Mouse (Mus musculus) neural tube, embryonic 12.5 days (tissue): ENCODE measurements around the gene Olfr352. TPM values are rescaled to one million over a fixed set of nuclear protein-coding genes. Genes with fewer than 3 reads are reported as not detected.

ENCODE experiments used
- ATAC-seq: fragments of 200-750 bp; cut with Nextera tagmentation; 2 replicates; pipeline ENCODE4 v1.8.0; 2017; ENCODE audit warnings: low read depth, mild to moderate bottlenecking, moderate TSS enrichment, moderate library complexity; ENCODE audit not compliant: low FRiP score
- H3K27ac ChIP-seq: fragments of 300-500 bp; sonication (generic); 2 replicates; pipeline ENCODE4 v1.5.1; 2016
- H3K27me3 ChIP-seq: fragments of 300-500 bp; sonication (generic); replicated peaks from 2 replicates; pipeline ENCODE4 v1.6.1; 2016; ENCODE audit warnings: mild to moderate bottlenecking
- H3K36me3 ChIP-seq: fragments of 300-500 bp; sonication (generic); 2 replicates; pipeline ENCODE4 v1.6.1; 2016; ENCODE audit warnings: mild to moderate bottlenecking
- H3K4me1 ChIP-seq: fragments of 300-500 bp; sonication (generic); 2 replicates; pipeline ENCODE4 v1.6.1; 2016
- H3K4me2 ChIP-seq: fragments of 300-500 bp; sonication (generic); replicated peaks from 2 replicates; pipeline ENCODE4 v1.6.1; 2016; ENCODE audit warnings: mild to moderate bottlenecking
- H3K4me3 ChIP-seq: fragments of 300-500 bp; sonication (generic); 2 replicates; pipeline ENCODE4 v1.5.1; 2016
- H3K9ac ChIP-seq: fragments of 300-500 bp; sonication (generic); 2 replicates; pipeline ENCODE4 v1.6.1; 2016; ENCODE audit warnings: mild to moderate bottlenecking
- H3K9me3 ChIP-seq: fragments of 300-500 bp; sonication (generic); 2 replicates; pipeline ENCODE4 v1.6.1; 2016; ENCODE audit warnings: mild to moderate bottlenecking
- WGBS: fragments of 180-500 bp; shearing (Covaris S2); methylation state at CpG from one replicate; pipeline ENCODE4 v1.1.7; 2016; 5-methylcytosine and 5-hydroxymethylcytosine counted together
- polyA plus RNA-seq: library from polyadenylated mRNA; unstranded; fragments of >200 nt; fragmentation: Nextera tagmentation; extraction: Ambion mirVana; gene quantifications from 2 replicates; pipeline ENCODE4 v1.2.1, GENCODE M21; 2016

Gene Olfr352
- not detected in 2 replicates for polyA plus RNA-seq

- Histone ChIP-seq H3K4me3 (no peak within 1 kb of the TSS), H3K4me1 (no peaks in the 10 kb centered on the region), H3K4me2 (no peak within 1 kb of the TSS), H3K27me3 (no peaks in the 10 kb centered on the region), H3K9ac (no peak within 1 kb of the TSS), H3K27ac (no peak within 1 kb of the TSS), H3K9me3 (peaks cover 21% of the 10 kb centered on the region; the same call in 1 of the 2 replicates), H3K36me3 (no peaks in the 10 kb centered on the region)
- 78% methylated on average over 1 of the region's 1 CpGs for WGBS
- no peak for ATAC-seq
Measured at GRCm38 (mm10) chr2:36868160-36868559, at the start of gene Olfr352. Gene Olfr352 (plus strand): TSS chr2:36868460.

- no peak within 1 kb of the TSS for H3K9ac ChIP-seq
- H3K36me3 ChIP-seq = no peaks in the 10 kb centered on the region
- H3K4me1 ChIP-seq = no peaks in the 10 kb centered on the region
- 82% methylated on average over 1 of the region's 1 CpGs for WGBS
- no peak within 1 kb of the TSS for H3K4me3 ChIP-seq
- H3K27ac ChIP-seq = no peak within 1 kb of the TSS
- H3K27me3 ChIP-seq = no peaks in the 10 kb centered on the region
- H3K4me2 ChIP-seq = no peak within 1 kb of the TSS
- ATAC-seq = no peak
- peaks cover 15% of the 10 kb centered on the region for H3K9me3 ChIP-seq
Measured at GRCm38 (mm10) chr2:36846010-36846409, 22.2 kb upstream of the Olfr352 start, which contains the start of gene Olfr350. Gene Olfr350 (plus strand): TSS chr2:36846310.

GRCm38 (mm10) chr2:36862560-36862959 is 5.7 kb upstream of the Olfr352 start, which contains the start of gene Olfr351:
Gene Olfr351 (minus strand): TSS chr2:36862660.
- no peak for ATAC-seq
- Histone ChIP-seq H3K4me1 (no peaks in the 10 kb centered on the region), H3K27ac (no peak within 1 kb of the TSS), H3K4me3 (no peak within 1 kb of the TSS), H3K9me3 (peaks cover 23% of the 10 kb centered on the region; the same call in 1 of the 2 replicates), H3K9ac (no peak within 1 kb of the TSS), H3K4me2 (no peak within 1 kb of the TSS), H3K27me3 (no peaks in the 10 kb centered on the region), H3K36me3 (no peaks in the 10 kb centered on the region)
- WGBS = 76% methylated on average over 1 of the region's 1 CpGs

GRCm38 (mm10) chr2:36892836-36893235 is 24.6 kb downstream of the Olfr352 start, which contains the start of gene Olfr353:
Gene Olfr353 (minus strand): TSS chr2:36892936.
- no peaks in the 10 kb centered on the region for H3K27me3 ChIP-seq
- H3K4me3 ChIP-seq = no peak within 1 kb of the TSS
- H3K4me1 ChIP-seq = no peaks in the 10 kb centered on the region
- no peak within 1 kb of the TSS for H3K9ac ChIP-seq
- ATAC-seq = no peak
- H3K4me2 ChIP-seq = no peak within 1 kb of the TSS
- H3K36me3 ChIP-seq = no peaks in the 10 kb centered on the region
- peaks cover 24% of the 10 kb centered on the region for H3K9me3 ChIP-seq
- H3K27ac ChIP-seq = no peak within 1 kb of the TSS

GRCm38 (mm10) chr2:36897114-36897513 is 28.9 kb downstream of the Olfr352 start:
- no peaks in the 10 kb centered on the region for H3K36me3 ChIP-seq
- H3K27ac ChIP-seq = no peak overlapping the region
- H3K9ac ChIP-seq = no peak overlapping the region
- ATAC-seq = no peak
- H3K4me3 ChIP-seq = no peak overlapping the region
- no peaks in the 10 kb centered on the region for H3K27me3 ChIP-seq
- peaks cover 31% of the 10 kb centered on the region for H3K9me3 ChIP-seq
- H3K4me2 ChIP-seq = no peak overlapping the region
- no peaks in the 10 kb centered on the region for H3K4me1 ChIP-seq

- H3K9me3 ChIP-seq = peaks cover 14% of the 10 kb centered on the region; the same call in 1 of the 2 replicates
- H3K9ac ChIP-seq = no peak within 1 kb of the TSS
- H3K4me1 ChIP-seq = no peaks in the 10 kb centered on the region
- ATAC-seq = no peak
- H3K4me2 ChIP-seq = no peak within 1 kb of the TSS
- H3K36me3 ChIP-seq = no peaks in the 10 kb centered on the region
- no peak within 1 kb of the TSS for H3K27ac ChIP-seq
- no peaks in the 10 kb centered on the region for H3K27me3 ChIP-seq
- no peak within 1 kb of the TSS for H3K4me3 ChIP-seq
Measured at GRCm38 (mm10) chr2:36905380-36905779, 37.1 kb downstream of the Olfr352 start, which contains the start of gene Olfr354. Gene Olfr354 (plus strand): TSS chr2:36905680.

Other genes with a start within 250 kb of the Olfr352 start
- not detected in 2 replicates for gene Olfr345, start 228.4 kb upstream of the Olfr352 start, polyA plus RNA-seq
- gene Olfr346, start 182.7 kb upstream of the Olfr352 start, polyA plus RNA-seq = not detected in 2 replicates
- not detected in 2 replicates for gene Olfr347, start 136.6 kb upstream of the Olfr352 start, polyA plus RNA-seq
- gene Olfr348, start 84.2 kb upstream of the Olfr352 start, polyA plus RNA-seq = not detected in 2 replicates
- gene Olfr50, start 77.9 kb upstream of the Olfr352 start, polyA plus RNA-seq = not detected in 2 replicates
- gene Olfr3, start 51.4 kb upstream of the Olfr352 start, polyA plus RNA-seq = not detected in 2 replicates
- not detected in 2 replicates for gene Olfr350, start 22.1 kb upstream of the Olfr352 start, polyA plus RNA-seq
- not detected in 2 replicates for gene Olfr351, start 5.8 kb upstream of the Olfr352 start, polyA plus RNA-seq
- not detected in 2 replicates for gene Olfr353, start 24.5 kb downstream of the Olfr352 start, polyA plus RNA-seq
- not detected in 2 replicates for gene Olfr354, start 37.2 kb downstream of the Olfr352 start, polyA plus RNA-seq
- not detected in 2 replicates for gene Olfr355, start 60.4 kb downstream of the Olfr352 start, polyA plus RNA-seq
- gene Olfr356, start 68.7 kb downstream of the Olfr352 start, polyA plus RNA-seq = not detected in 2 replicates
- not detected in 2 replicates for gene Olfr357, start 125.4 kb downstream of the Olfr352 start, polyA plus RNA-seq
- gene Olfr358, start 140.9 kb downstream of the Olfr352 start, polyA plus RNA-seq = not detected in 2 replicates
- not detected in 2 replicates for gene Olfr360, start 197.3 kb downstream of the Olfr352 start, polyA plus RNA-seq
- not detected in 2 replicates for gene Olfr361, start 220.8 kb downstream of the Olfr352 start, polyA plus RNA-seq
- not detected in 2 replicates for gene Olfr362, start 249.4 kb downstream of the Olfr352 start, polyA plus RNA-seq